Mouse (Mus musculus) MEL (cell line): ENCODE results near the gene 1700092M07Rik. TPM values are rescaled to one million over a fixed set of nuclear protein-coding genes. Genes with fewer than 3 reads are reported as not detected.
A peak's percentile ranks its signal among the peaks of the same experiment; 100 is the strongest.

Experiments
- DNase-seq: peaks from one replicate; pipeline ENCODE4 v3.0.0; 2011; ENCODE audit warnings: low read depth, low spot score
- H3K27ac ChIP-seq: 2 replicates; pipeline ENCODE4 v1.5.1; 2012; ENCODE audit warnings: low read depth, mild to moderate bottlenecking, control low read depth, low read length, moderate library complexity; ENCODE audit not compliant: control insufficient read depth
- H3K27me3 ChIP-seq, 2 experiments: fragments of 150-350 bp in 1 of 2; sonication (generic) in 1 of 2; 2 replicates each; pipeline ENCODE4 v1.6.1; 2012; ENCODE audit warnings: low read length in 2 of 2, mild to moderate bottlenecking in 2 of 2, improper control_type of control experiment in 1 of 2, moderate library complexity in 1 of 2; ENCODE audit not compliant: insufficient read depth in 2 of 2, control insufficient read depth in 1 of 2
- H3K36me3 ChIP-seq, 2 experiments: 2 replicates each; pipeline ENCODE4 v1.6.1; 2012 to 2014; ENCODE audit warnings: low read length in 2 of 2, improper control_type of control experiment in 1 of 2, inconsistent platforms in 1 of 2, mild to moderate bottlenecking in 1 of 2; ENCODE audit not compliant: insufficient read depth in 2 of 2, control insufficient read depth in 1 of 2
- H3K4me1 ChIP-seq, 2 experiments: fragments of 150-350 bp in 1 of 2; sonication (generic) in 1 of 2; 2 replicates each; pipeline ENCODE4 v1.6.1; 2012; ENCODE audit warnings: low read length in 2 of 2, improper control_type of control experiment in 1 of 2, mild to moderate bottlenecking in 1 of 2; ENCODE audit not compliant: insufficient read depth in 2 of 2, control insufficient read depth in 1 of 2
- H3K4me3 ChIP-seq, 2 experiments: fragments of 150-350 bp in 1 of 2; sonication (generic) in 1 of 2; 2 replicates each; pipeline ENCODE4 v1.5.1; 2012; ENCODE audit warnings: low read depth in 2 of 2, low read length in 2 of 2, mild to moderate bottlenecking in 2 of 2, moderate library complexity in 2 of 2, control low read depth in 1 of 2, improper control_type of control experiment in 1 of 2; ENCODE audit not compliant: control insufficient read depth in 1 of 2, insufficient read depth in 1 of 2
- H3K79me2 ChIP-seq: 2 replicates; pipeline ENCODE4 v1.6.1; 2012; ENCODE audit warnings: mild to moderate bottlenecking, low read length, moderate library complexity; ENCODE audit not compliant: control insufficient read depth, poor library complexity, insufficient read depth
- H3K9ac ChIP-seq: 2 replicates; pipeline ENCODE4 v1.6.1; 2012; ENCODE audit warnings: low read depth, mild to moderate bottlenecking, control low read depth, low read length, moderate library complexity; ENCODE audit not compliant: control insufficient read depth, poor library complexity, severe bottlenecking
- H3K9me3 ChIP-seq: fragments of 150-350 bp; sonication (generic); replicated peaks from 2 replicates; pipeline ENCODE4 v1.6.1; 2012; ENCODE audit warnings: mild to moderate bottlenecking, low read length, improper control_type of control experiment, moderate library complexity; ENCODE audit not compliant: insufficient read depth
- CHD1 ChIP-seq: IDR thresholded peaks from 2 replicates; pipeline ENCODE4 v1.6.1; 2012; ENCODE audit warnings: low read depth, mild to moderate bottlenecking, inconsistent platforms, low read length, improper control_type of control experiment
- CTCF ChIP-seq, 3 experiments: IDR thresholded peaks in 2 of 3; conservative IDR thresholded peaks in 1 of 3; 2 replicates each; pipeline ENCODE4 v1.5.1; 2011 to 2012; ENCODE audit warnings: low read length in 3 of 3, low read depth in 2 of 3, mild to moderate bottlenecking in 2 of 3, improper control_type of control experiment in 1 of 3, inconsistent platforms in 1 of 3, mixed read lengths in 1 of 3, moderate library complexity in 1 of 3; ENCODE audit not compliant: control insufficient read depth in 1 of 3, insufficient read depth in 1 of 3, poor library complexity in 1 of 3, severe bottlenecking in 1 of 3
- ELF1 ChIP-seq: IDR thresholded peaks from 2 replicates; pipeline ENCODE4 v1.6.1; 2014; ENCODE audit warnings: low read depth, mild to moderate bottlenecking, inconsistent platforms, low read length, improper control_type of control experiment, moderate library complexity
- KAT2A ChIP-seq: conservative IDR thresholded peaks from 2 replicates; pipeline ENCODE4 v1.6.1; 2012; ENCODE audit warnings: low read depth, low read length, improper control_type of control experiment, inconsistent platforms
- MAFK ChIP-seq: IDR thresholded peaks from 2 replicates; pipeline ENCODE4 v1.6.1; 2011; ENCODE audit warnings: low read depth, mild to moderate bottlenecking, low read length, improper control_type of control experiment, borderline replicate concordance
- MYC ChIP-seq: IDR thresholded peaks from 2 replicates; pipeline ENCODE4 v1.6.1; 2011; ENCODE audit warnings: low read depth, mild to moderate bottlenecking, low read length, improper control_type of control experiment, moderate library complexity
- NELFE ChIP-seq: IDR thresholded peaks from 2 replicates; pipeline ENCODE4 v1.6.1; 2011; ENCODE audit warnings: low read depth, low read length, improper control_type of control experiment
- NRF1 ChIP-seq: IDR thresholded peaks from 2 replicates; pipeline ENCODE4 v1.6.1; 2014; ENCODE audit warnings: low read depth, mild to moderate bottlenecking, inconsistent platforms, low read length, improper control_type of control experiment, moderate library complexity; ENCODE audit not compliant: poor library complexity, insufficient read depth, severe bottlenecking
- POLR2A ChIP-seq, 2 experiments: IDR thresholded peaks; 2 replicates each; pipeline ENCODE4 v1.6.1; 2011 to 2012; ENCODE audit warnings: low read length in 2 of 2, mild to moderate bottlenecking in 2 of 2, control low read depth in 1 of 2, improper control_type of control experiment in 1 of 2, low read depth in 1 of 2, moderate library complexity in 1 of 2; ENCODE audit not compliant: control insufficient read depth in 1 of 2, insufficient read depth in 1 of 2, poor library complexity in 1 of 2
- RAD21 ChIP-seq: IDR thresholded peaks from 2 replicates; pipeline ENCODE4 v1.6.1; 2011; ENCODE audit warnings: mild to moderate bottlenecking, low read depth, low read length, improper control_type of control experiment
- RCOR1 ChIP-seq: IDR thresholded peaks from 2 replicates; pipeline ENCODE4 v1.6.1; 2012; ENCODE audit warnings: low read depth, mild to moderate bottlenecking, inconsistent platforms, low read length, improper control_type of control experiment
- TCF12 ChIP-seq: IDR thresholded peaks from 2 replicates; pipeline ENCODE4 v1.6.1; 2014; ENCODE audit warnings: low read depth, mild to moderate bottlenecking, inconsistent platforms, low read length, improper control_type of control experiment, moderate library complexity
- ZC3H11A ChIP-seq: IDR thresholded peaks from 2 replicates; pipeline ENCODE4 v1.6.1; 2012; ENCODE audit warnings: low read depth, mild to moderate bottlenecking, inconsistent platforms, low read length, improper control_type of control experiment
- polyA plus RNA-seq, 2 experiments: library from polyadenylated mRNA; stranded (reverse) in 1 of 2; unstranded in 1 of 2; fragments of >175 nt in 1 of 2; fragments of >200 nt in 1 of 2; gene quantifications; 2 replicates each; pipeline versions ENCODE4 v1.2.1 to v1.2.4; 2012; ENCODE audit warnings: low replicate concordance in 2 of 2, low read depth in 1 of 2; ENCODE audit not compliant: insufficient read length in 2 of 2, insufficient read depth in 1 of 2, missing spikeins in 1 of 2
- total RNA-seq: library from RNA; depleted of rRNA; stranded (reverse); fragments of 300-350 nt; gene quantifications from 2 replicates; pipeline ENCODE4 v1.2.3, GENCODE M21; 2012

1700092M07Rik gene
- total and polyA plus RNA-seq, 3 experiments: 3.3 to 4.3 TPM; not detected in 1

DNA sequence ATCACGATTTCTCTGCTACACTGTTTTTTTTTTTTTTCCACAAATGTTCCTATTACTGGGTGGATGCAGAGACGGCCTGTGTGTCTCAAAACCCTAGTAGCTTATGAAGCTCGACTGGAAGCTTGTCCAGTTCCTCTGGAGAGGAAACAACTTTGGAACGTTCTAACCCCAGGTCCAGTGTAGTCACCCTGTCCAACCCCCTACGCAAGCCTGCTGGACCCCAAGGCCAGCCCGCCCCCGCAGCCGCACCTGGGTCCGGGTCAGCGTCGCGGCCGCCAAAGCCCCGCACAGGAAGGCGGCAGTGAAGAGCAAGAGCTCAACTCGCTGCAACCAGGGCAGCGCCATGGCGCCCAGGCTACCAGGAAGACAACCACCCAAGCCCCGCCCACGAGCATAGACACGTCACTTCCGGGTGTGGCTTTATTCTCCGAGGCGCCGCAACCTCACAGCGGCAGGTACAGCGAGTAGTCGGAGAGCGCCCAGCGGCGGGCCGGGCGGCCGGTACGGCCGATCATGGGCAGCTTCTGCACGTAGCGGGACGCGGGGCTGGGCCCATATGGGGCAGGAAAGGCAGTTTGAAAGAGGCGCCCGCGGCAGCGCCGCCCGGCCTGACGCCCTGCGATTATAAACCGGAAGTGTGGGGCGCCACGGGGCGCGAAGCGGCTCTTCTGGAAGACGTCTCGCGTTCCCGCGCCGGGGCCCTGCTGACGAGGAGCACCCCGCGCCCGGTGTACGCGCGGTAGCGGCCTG lies 33.7 kb downstream of the 1700092M07Rik start, which contains the start of gene Tmem179b (continued):
- TF ChIP-seq NRF1 (0 out of 2 replicates have a peak, but pooled peaks have one; percentile 3), MAFK (no peak), NELFE (peak; percentile 98), TCF12 (peak; percentile 55; the same call in 1 of the 2 replicates), ZC3H11A (no peak), RAD21 (no peak), MYC (peak; percentile 80), CTCF (IDR thresholded peaks at IDR 0.05 in 2 of 3, conservative IDR thresholded peaks at IDR 0.05 in 1 of 3; ENCODE audit: control insufficient read depth in 1 of 3, insufficient read depth in 1 of 3, low read depth in 2 of 3, low read length in 3 of 3, poor library complexity in 1 of 3, severe bottlenecking in 1 of 3) (peak in 1 of 3 experiments; percentile 17; a peak in 1 of 6 replicates), ELF1 (peak; percentile 94), POLR2A (IDR thresholded peaks at IDR 0.05; ENCODE audit: control insufficient read depth in 1 of 2, insufficient read depth in 1 of 2, low read depth in 1 of 2, low read length in 2 of 2, poor library complexity in 1 of 2) (peak; percentile 93 to 98), KAT2A (peak; percentile 51; the same call in 1 of the 2 replicates)
- TF ChIP-seq, all 39 proteins: peak for 19

DNA sequence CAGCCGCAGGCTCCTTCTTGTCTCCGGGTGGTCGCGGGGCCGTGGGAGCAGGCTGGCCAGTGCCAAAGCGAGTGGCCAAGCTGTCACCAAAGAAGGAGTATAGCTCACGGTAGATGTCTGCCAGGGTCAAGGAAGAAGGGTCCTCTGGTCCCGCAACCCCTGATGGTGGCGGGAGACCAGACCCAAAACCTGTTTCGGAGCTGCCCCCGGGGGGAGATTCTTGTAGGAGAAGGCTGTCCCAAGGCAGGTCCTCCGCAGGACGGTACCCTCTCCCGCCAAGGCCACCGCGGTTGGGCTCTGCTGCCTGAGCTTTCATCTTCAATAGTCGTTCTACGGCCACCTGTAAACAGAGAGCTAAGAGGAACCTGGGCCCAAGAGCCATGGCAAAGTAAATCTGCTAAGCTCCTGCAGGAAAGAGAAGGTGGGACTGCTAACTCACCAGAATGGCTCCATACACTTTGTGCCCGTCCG lies 34.5 kb downstream of the 1700092M07Rik start:
- H3K27ac ChIP-seq: peak overlapping the region; percentile 95
- no peaks in the 10 kb centered on the region for H3K27me3 ChIP-seq
- peak; percentile 52 for DNase-seq
- H3K9me3 ChIP-seq: no peaks in the 10 kb centered on the region
- H3K79me2 ChIP-seq: peaks cover 21% of the 10 kb centered on the region
- TF ChIP-seq CHD1 (peak; percentile 77; the same call in 1 of the 2 replicates), RCOR1 (no peak), POLR2A (IDR thresholded peaks at IDR 0.05; ENCODE audit: control insufficient read depth in 1 of 2, insufficient read depth in 1 of 2, low read depth in 1 of 2, low read length in 2 of 2, poor library complexity in 1 of 2) (no peak; a peak in 1 of 4 replicates), MAFK (no peak), RAD21 (no peak)
- H3K9ac ChIP-seq: peak overlapping the region; percentile 99
- peak overlapping the region; percentile 73 to 84 for H3K4me3 ChIP-seq
- peaks cover 8 to 19% of the 10 kb centered on the region in 2 experiments for H3K36me3 ChIP-seq
- H3K4me1 ChIP-seq: peaks cover 0 to 14% of the 10 kb centered on the region in 2 experiments; a peak in 2 of 4 replicates
